Mouse (Mus musculus): ENCODE data around the gene Mylip.

Mylip gene

GRCm38 (mm10) chr13:45389448-45390311 is at the start of gene Mylip:
Gene Mylip (plus strand): TSS chr13:45389742.
- DNase-seq (ENCODE audit: low spot score in 2 of 2) = peak; percentile 95 to 98

- DNase-seq (ENCODE audit: low spot score in 2 of 2) = no peak
These were observed 47.6 kb upstream of the Mylip start for GRCm38 (mm10) chr13:45341991-45342390.

- no peak for DNase-seq (ENCODE audit: low spot score in 2 of 2)
These were observed 46.0 kb upstream of the Mylip start for GRCm38 (mm10) chr13:45343541-45343940.

- DNase-seq (ENCODE audit: low spot score in 2 of 2) = no peak
These were observed 45.6 kb upstream of the Mylip start for GRCm38 (mm10) chr13:45343966-45344365.

GRCm38 (mm10) chr13:45345471-45346159 is 43.9 kb upstream of the Mylip start:
- peak in 1 of 2 experiments; percentile 5 for DNase-seq (ENCODE audit: low spot score in 2 of 2)

- no peak for DNase-seq (ENCODE audit: low spot score in 2 of 2)
These were observed 38.1 kb upstream of the Mylip start for GRCm38 (mm10) chr13:45351483-45351882.

- DNase-seq (ENCODE audit: low spot score in 2 of 2) = no peak
These were observed 34.7 kb upstream of the Mylip start for GRCm38 (mm10) chr13:45354824-45355223.

GRCm38 (mm10) chr13:45358208-45358607 is 31.3 kb upstream of the Mylip start:
- no peak for DNase-seq (ENCODE audit: low spot score in 2 of 2)

- no peak for DNase-seq (ENCODE audit: low spot score in 2 of 2)
These were observed 30.7 kb upstream of the Mylip start for GRCm38 (mm10) chr13:45358676-45359323.

- DNase-seq (ENCODE audit: low spot score in 2 of 2) = no peak
These were observed 23.8 kb upstream of the Mylip start for GRCm38 (mm10) chr13:45365788-45366187.

- no peak for DNase-seq (ENCODE audit: low spot score in 2 of 2)
These were observed 17.9 kb upstream of the Mylip start for GRCm38 (mm10) chr13:45371673-45372072.

- DNase-seq (ENCODE audit: low spot score in 2 of 2) = no peak
These were observed 17.1 kb upstream of the Mylip start for GRCm38 (mm10) chr13:45372456-45372855.

GRCm38 (mm10) chr13:45374846-45375245 is 14.7 kb upstream of the Mylip start:
- DNase-seq (ENCODE audit: low spot score in 2 of 2) = no peak

GRCm38 (mm10) chr13:45382208-45382607 is 7.3 kb upstream of the Mylip start:
- DNase-seq (ENCODE audit: low spot score in 2 of 2) = no peak

GRCm38 (mm10) chr13:45384636-45385035 is 4.9 kb upstream of the Mylip start:
- DNase-seq (ENCODE audit: low spot score in 2 of 2) = no peak

GRCm38 (mm10) chr13:45385521-45385920 is 4.0 kb upstream of the Mylip start:
- no peak for DNase-seq (ENCODE audit: low spot score in 2 of 2)

- no peak for DNase-seq (ENCODE audit: low spot score in 2 of 2)
These were observed 3.3 kb upstream of the Mylip start for GRCm38 (mm10) chr13:45386253-45386652.

GRCm38 (mm10) chr13:45387231-45387630 is 2.3 kb upstream of the Mylip start:
- DNase-seq (ENCODE audit: low spot score in 2 of 2) = no peak

- no peak for DNase-seq (ENCODE audit: low spot score in 2 of 2)
These were observed 1.2 kb upstream of the Mylip start for GRCm38 (mm10) chr13:45388254-45388805.

- no peak for DNase-seq (ENCODE audit: low spot score in 2 of 2)
These were observed 653 bp upstream of the Mylip start for GRCm38 (mm10) chr13:45388889-45389288.

GRCm38 (mm10) chr13:45390312-45390961 is 895 bp downstream of the Mylip start:
- no peak for DNase-seq (ENCODE audit: low spot score in 2 of 2)
